In genomic region chr2:43561209-43561608, GRCm38 (mm10) we compare ENCODE assay signal across 29 mouse cellular contexts. TPM values are rescaled to one million over a fixed set of nuclear protein-coding genes. Genes with fewer than 3 reads are reported as not detected.
"Had no signal": no experiment of that assay in that cellular context is flagged by ENCODE, and none has a peak within 500 bp of the region (broad histone marks: within the 10 kb centered on the region; RNA-seq: fewer than 3 reads in every experiment).

No protein-coding gene starts in this region.

- DNase-seq: gastrocnemius, postnatal 14 days; gastrocnemius, postnatal 36 days; heart, adult 18-20 months; heart, postnatal 10 days; heart, postnatal 4 days; kidney, adult 18-20 months; kidney, adult 8-10 months; kidney, postnatal 10 days; kidney, postnatal 25 days; kidney, postnatal 4 days had no signal

- H3K4me1 ChIP-seq: heart, embryonic 10.5 days; heart, embryonic 12.5 days; hindbrain, embryonic 10.5 days; hindbrain, embryonic 12.5 days; intestine, embryonic 15.5 days; limb, embryonic 13.5 days; limb, embryonic 15.5 days had no signal

- H3K27ac ChIP-seq: heart, embryonic 10.5 days; hindbrain, embryonic 10.5 days; hindbrain, embryonic 12.5 days; hindbrain, embryonic 14.5 days; intestine, embryonic 15.5 days; layer of hippocampus, adult 2 months; left cerebral cortex, adult 2 months; limb, embryonic 13.5 days; limb, embryonic 15.5 days had no signal

- H3K27me3 ChIP-seq: heart, embryonic 12.5 days; hindbrain, embryonic 12.5 days; intestine, embryonic 15.5 days; limb, embryonic 13.5 days; limb, embryonic 15.5 days had no signal

- H3K4me2 ChIP-seq: heart, embryonic 12.5 days; hindbrain, embryonic 12.5 days; hindbrain, embryonic 14.5 days; intestine, embryonic 15.5 days; limb, embryonic 13.5 days; limb, embryonic 15.5 days had no signal

- H3K9me3 ChIP-seq: heart, embryonic 10.5 days; heart, embryonic 12.5 days; hindbrain, embryonic 10.5 days; hindbrain, embryonic 12.5 days; intestine, embryonic 15.5 days; limb, embryonic 13.5 days; limb, embryonic 15.5 days had no signal

- H3K36me3 ChIP-seq: heart, embryonic 10.5 days; heart, embryonic 12.5 days; hindbrain, embryonic 10.5 days; hindbrain, embryonic 12.5 days; intestine, embryonic 15.5 days; limb, embryonic 13.5 days; limb, embryonic 15.5 days had no signal

- H3K9ac ChIP-seq: heart, embryonic 12.5 days; hindbrain, embryonic 12.5 days; hindbrain, embryonic 14.5 days; intestine, embryonic 15.5 days; limb, embryonic 13.5 days; limb, embryonic 15.5 days had no signal

- ATAC-seq: hindbrain, embryonic 16.5 days; inflammation-experienced regulatory T-cells, adult 6 months; intestine, embryonic 15.5 days; intestine, postnatal 0 days had no signal

- H3K4me3 ChIP-seq: heart, embryonic 10.5 days; heart, embryonic 12.5 days; hindbrain, embryonic 10.5 days; hindbrain, embryonic 12.5 days; intestine, embryonic 15.5 days; layer of hippocampus, adult 2 months; left cerebral cortex, adult 2 months; limb, embryonic 13.5 days; limb, embryonic 15.5 days had no signal

RNA-seq across cellular contexts. Expression of gene Kynu, which starts 6.1 kb away (rescaled TPM):
- total RNA-seq: gastrocnemius, adult 18-20 months; gastrocnemius, postnatal 14 days; gastrocnemius, postnatal 36 days; heart, postnatal 25 days; heart, postnatal 4 days; layer of hippocampus, adult 2 months; layer of hippocampus, postnatal 25 days; left cerebral cortex, adult 2 months; left cerebral cortex, postnatal 14 days; left cerebral cortex, postnatal 36 days had no signal
- polyA plus RNA-seq: heart, embryonic 12.5 days; heart, embryonic 14.5 days had no signal
